In genomic region chrX:7319089-7319721, GRCm38 (mm10) we compare ENCODE assay signal across 8 mouse cellular contexts. TPM values are rescaled to one million over a fixed set of nuclear protein-coding genes. Genes with fewer than 3 reads are reported as not detected.
DNase-seq lines count a peak whose midpoint lies in the region; ATAC-seq lines count a peak whose summit lies in the region.

Clcn5 (minus strand) TSS chrX:7319358.

- H3K27ac ChIP-seq in brown adipose tissue, adult 24 weeks (replicated peaks; ENCODE audit: low read depth, low read length): peak within 1 kb of the TSS; percentile 60
- H3K27ac ChIP-seq in heart, embryonic 14.5 days (replicated peaks in 1 of 2; ENCODE audit: control insufficient read depth in 1 of 2, insufficient read depth in 1 of 2, low read depth in 2 of 2, low read length in 2 of 2): peak within 1 kb of the TSS; percentile 92 to 95
- peak within 1 kb of the TSS; percentile 64 for H3K27ac ChIP-seq in liver, embryonic 13.5 days
- peak within 1 kb of the TSS; percentile 91 for H3K27ac ChIP-seq in stomach, embryonic 16.5 days (ENCODE audit: low read length)

- H3K36me3 ChIP-seq in heart, embryonic 14.5 days (ENCODE audit: control insufficient read depth, insufficient read depth, low read length): no peaks in the 10 kb centered on the region
- H3K36me3 ChIP-seq in liver, embryonic 13.5 days: no peaks in the 10 kb centered on the region
- no peaks in the 10 kb centered on the region for H3K36me3 ChIP-seq in stomach, embryonic 16.5 days (ENCODE audit: control insufficient read depth, insufficient read depth, low read length)

- peak; percentile 96 for DNase-seq in CD4-positive, CD25-positive, alpha-beta regulatory T cell, adult 2 months (ENCODE audit: low read depth, low spot score)
- DNase-seq in fibroblast of lung, adult 2 months (ENCODE audit: low read depth): peak; percentile 82
- DNase-seq in kidney, postnatal 14 days: peak; percentile 97
- DNase-seq in liver, embryonic 13.5 days: peak; percentile 91
- DNase-seq in neural tube, embryonic 10.5 days (ENCODE audit: extremely low spot score, low spot score): peak; percentile 88

- peak within 1 kb of the TSS; percentile 95 for H3K4me3 ChIP-seq in brown adipose tissue, adult 24 weeks (ENCODE audit: insufficient read depth, low read depth, low read length)
- peak within 1 kb of the TSS; percentile 68 to 95 for H3K4me3 ChIP-seq in heart, embryonic 14.5 days (ENCODE audit: control insufficient read depth in 1 of 2, insufficient read depth in 1 of 2, low read depth in 1 of 2, low read length in 2 of 2)
- H3K4me3 ChIP-seq in liver, embryonic 13.5 days (replicated peaks): peak within 1 kb of the TSS; percentile 70
- H3K4me3 ChIP-seq in stomach, embryonic 16.5 days (replicated peaks; ENCODE audit: low read length): peak within 1 kb of the TSS; percentile 63

- H3K27me3 ChIP-seq in heart, embryonic 14.5 days (ENCODE audit: control insufficient read depth, insufficient read depth, low read length): no peaks in the 10 kb centered on the region
- H3K27me3 ChIP-seq in liver, embryonic 13.5 days: no peaks in the 10 kb centered on the region
- H3K27me3 ChIP-seq in stomach, embryonic 16.5 days (ENCODE audit: control insufficient read depth, insufficient read depth, low read length): no peaks in the 10 kb centered on the region

- H3K4me1 ChIP-seq in brown adipose tissue, adult 24 weeks (ENCODE audit: control insufficient read depth, insufficient read depth, insufficient read length, low read length): no peaks in the 10 kb centered on the region
- peaks cover 0 to 8% of the 10 kb centered on the region in 2 experiments; a peak in 2 of 4 replicates for H3K4me1 ChIP-seq in heart, embryonic 14.5 days (ENCODE audit: control insufficient read depth in 2 of 2, insufficient read depth in 2 of 2, low read length in 2 of 2)
- no peaks in the 10 kb centered on the region; the same call in 1 of the 2 replicates for H3K4me1 ChIP-seq in liver, embryonic 13.5 days (replicated peaks)
- H3K4me1 ChIP-seq in stomach, embryonic 16.5 days (ENCODE audit: control insufficient read depth, insufficient read depth, low read length): no peaks in the 10 kb centered on the region

- peak within 1 kb of the TSS; percentile 83 for H3K9ac ChIP-seq in heart, embryonic 14.5 days (ENCODE audit: low read length)
- peak within 1 kb of the TSS; percentile 80 for H3K9ac ChIP-seq in liver, embryonic 13.5 days
- peak within 1 kb of the TSS; percentile 80 for H3K9ac ChIP-seq in stomach, embryonic 16.5 days (ENCODE audit: low read length)

- peak within 1 kb of the TSS; percentile 63 for H3K4me2 ChIP-seq in heart, embryonic 14.5 days (ENCODE audit: low read length)
- H3K4me2 ChIP-seq in liver, embryonic 13.5 days: peak within 1 kb of the TSS; percentile 79
- peak within 1 kb of the TSS; percentile 51 for H3K4me2 ChIP-seq in stomach, embryonic 16.5 days (ENCODE audit: low read depth, low read length)

- WGBS in heart, embryonic 14.5 days: 21% methylated on average over 43 of the region's 43 CpGs
- WGBS in liver, embryonic 13.5 days (ENCODE audit: insufficient replicate concordance): 17% methylated on average over 40 of the region's 43 CpGs
- 14% methylated on average over 43 of the region's 43 CpGs for WGBS in stomach, embryonic 16.5 days

- H3K9me3 ChIP-seq in heart, embryonic 14.5 days (ENCODE audit: control insufficient read depth, low read length): no peaks in the 10 kb centered on the region
- H3K9me3 ChIP-seq in liver, embryonic 13.5 days (replicated peaks): no peaks in the 10 kb centered on the region
- H3K9me3 ChIP-seq in stomach, embryonic 16.5 days (replicated peaks; ENCODE audit: control insufficient read depth, low read length): no peaks in the 10 kb centered on the region

- ATAC-seq in heart, embryonic 14.5 days (ENCODE audit: insufficient number of reproducible peaks, insufficient read depth, low FRiP score, low read depth): peak; percentile 99
- peak; percentile 96 for ATAC-seq in liver, embryonic 13.5 days (ENCODE audit: low read depth)
- ATAC-seq in stomach, embryonic 16.5 days (ENCODE audit: insufficient read depth, low FRiP score): peak; percentile 98

RNA-seq across cellular contexts. Expression of gene Clcn5, which starts in this region (rescaled TPM):
- polyA plus RNA-seq in brown adipose tissue, adult 24 weeks (2012; ENCODE audit: insufficient read depth, insufficient read length, missing spikeins): 1.1 and 3.8 TPM in 2 replicates
- polyA plus RNA-seq in heart, embryonic 14.5 days (2014; fragmentation: Nextera tagmentation; extraction: Ambion mirVana): 25.1 and 27.1 TPM in 2 replicates
- 2.9 and 3.8 TPM in 2 replicates for polyA plus RNA-seq in liver, embryonic 13.5 days (2015; fragmentation: Nextera tagmentation; extraction: Ambion mirVana)
- polyA plus RNA-seq in stomach, embryonic 16.5 days (2015; fragmentation: Nextera tagmentation; extraction: Ambion mirVana): 11.7 and 12.7 TPM in 2 replicates

Comparison
In these comparisons a context has a peak if more than half of its experiments do, and no peak if none do; other contexts are left out.
1. Peak in every context shown above with its lines: DNase-seq, ATAC-seq, H3K4me3 ChIP-seq and H3K27ac ChIP-seq.